Mouse (Mus musculus): ENCODE measurements around the gene Elavl3.

DNA sequence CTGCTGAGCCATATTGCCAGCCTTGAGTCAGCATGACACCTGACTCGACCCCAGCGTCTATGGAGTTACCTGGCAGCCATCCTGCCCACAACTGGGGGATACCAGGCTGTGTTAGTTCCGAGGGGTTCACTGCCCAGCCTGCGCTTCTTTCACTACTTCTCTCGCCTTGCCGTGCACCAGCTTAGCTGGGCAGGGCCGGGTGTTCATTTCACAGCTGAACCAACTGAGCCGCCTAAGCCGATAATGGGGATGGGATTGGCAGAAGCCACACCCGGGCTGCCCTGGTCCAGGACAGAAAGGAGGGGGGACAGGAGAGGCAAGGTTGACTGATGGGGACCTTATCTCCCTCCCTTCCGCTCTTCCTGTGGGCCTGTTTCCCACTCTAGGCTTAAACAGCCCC, 2.5 kb downstream of the Elavl3 start:
- TF ChIP-seq CTCF (IDR thresholded peaks at IDR 0.05; ENCODE audit: control insufficient read depth, insufficient read depth, insufficient read length) (no peak), CEBPB (IDR thresholded peaks at IDR 0.05; ENCODE audit: low read depth) (no peak), MAX (IDR thresholded peaks at IDR 0.05) (no peak), MYOG (IDR thresholded peaks at IDR 0.05; ENCODE audit: control insufficient read depth, extremely low read depth, insufficient read length) (no peak), USF1 (IDR thresholded peaks at IDR 0.05; ENCODE audit: low read depth) (no peak), MYOD1 (IDR thresholded peaks at IDR 0.05; ENCODE audit: control insufficient read depth, insufficient read length, low read depth) (no peak)

All from C2C12 (cell line).